Mouse (Mus musculus) kidney, adult 2 months (tissue): ENCODE results near the gene Gm5849. TPM values are rescaled to one million over a fixed set of nuclear protein-coding genes. Genes with fewer than 3 reads are reported as not detected.
"Not testable (repeated sequence)": the region's sequence is repeated elsewhere in the genome, so short reads cannot be mapped to it uniquely, and the experiment has no call there.

Source experiments
- DNase-seq: peaks from one replicate; pipeline ENCODE4 v3.0.0; 2021
- H3K27ac ChIP-seq: fragments of 200-500 bp; 2 replicates; pipeline ENCODE4 v1.5.1; 2012; ENCODE audit warnings: low read depth, low read length, control low read depth, inconsistent platforms; ENCODE audit not compliant: insufficient read depth
- H3K27me3 ChIP-seq: fragments of 200-500 bp; replicated peaks from 2 replicates; pipeline ENCODE4 v1.6.1; 2012; ENCODE audit warnings: mild to moderate bottlenecking, moderate library complexity, low read length, inconsistent platforms; ENCODE audit not compliant: control insufficient read depth, insufficient read depth
- H3K36me3 ChIP-seq: fragments of 200-500 bp; 2 replicates; pipeline ENCODE4 v1.6.1; 2012; ENCODE audit warnings: mild to moderate bottlenecking, moderate library complexity, low read length, inconsistent platforms; ENCODE audit not compliant: control insufficient read depth, insufficient read depth
- H3K4me1 ChIP-seq: fragments of 200-500 bp; 2 replicates; pipeline ENCODE4 v1.6.1; 2011; ENCODE audit warnings: low read length; ENCODE audit not compliant: control insufficient read depth, insufficient read depth
- H3K4me3 ChIP-seq: fragments of 200-500 bp; 2 replicates; pipeline ENCODE4 v1.5.1; 2011; ENCODE audit warnings: mild to moderate bottlenecking, low read depth, low read length, control low read depth; ENCODE audit not compliant: insufficient read depth
- CTCF ChIP-seq: fragments of 200-500 bp; conservative IDR thresholded peaks from 2 replicates; pipeline ENCODE4 v1.5.1; 2011; ENCODE audit warnings: low read depth, mild to moderate bottlenecking, control low read depth, low read length, moderate library complexity, mixed read lengths; ENCODE audit not compliant: insufficient read depth, insufficient read length
- POLR2A ChIP-seq: fragments of 200-500 bp; IDR thresholded peaks from one replicate; pipeline ENCODE4 v1.6.1; 2011; ENCODE audit warnings: low read depth, low read length, control low read depth
- WGBS: fragments of 180-500 bp; shearing (Covaris S2); methylation state at CpG from one replicate; pipeline ENCODE4 v1.1.7; 2018; 5-methylcytosine and 5-hydroxymethylcytosine counted together
- polyA plus RNA-seq: library from polyadenylated mRNA; depleted of rRNA; stranded (reverse); fragments of >200 nt; gene quantifications from 2 replicates; pipeline ENCODE4 v1.2.3, GENCODE M21; 2012; rRNA removed

Gene Gm5849
- polyA plus RNA-seq, result not detected in 2 replicates

GRCm38 (mm10) chr3:90777776-90778175 lies at the start of gene Gm5849:
Gene Gm5849 (minus strand): TSS chr3:90777876.
- H3K27me3 ChIP-seq, H3K4me3 ChIP-seq, H3K4me1 ChIP-seq, H3K27ac ChIP-seq, H3K36me3 ChIP-seq, DNase-seq: not testable (repeated sequence)
- WGBS, result 83% methylated on average over 1 of the region's 1 CpGs

GRCm38 (mm10) chr3:90749658-90750057 lies 28.0 kb downstream of the Gm5849 start:
- no peaks in the 10 kb centered on the region for H3K27me3 ChIP-seq
- no peak overlapping the region for H3K27ac ChIP-seq
- no peak for DNase-seq
- WGBS, result 91% methylated on average over 1 of the region's 1 CpGs
- TF ChIP-seq POLR2A (no peak), CTCF (no peak)
- no peaks in the 10 kb centered on the region for H3K4me1 ChIP-seq
- H3K36me3 ChIP-seq, result no peaks in the 10 kb centered on the region
- no peak overlapping the region for H3K4me3 ChIP-seq

DNA sequence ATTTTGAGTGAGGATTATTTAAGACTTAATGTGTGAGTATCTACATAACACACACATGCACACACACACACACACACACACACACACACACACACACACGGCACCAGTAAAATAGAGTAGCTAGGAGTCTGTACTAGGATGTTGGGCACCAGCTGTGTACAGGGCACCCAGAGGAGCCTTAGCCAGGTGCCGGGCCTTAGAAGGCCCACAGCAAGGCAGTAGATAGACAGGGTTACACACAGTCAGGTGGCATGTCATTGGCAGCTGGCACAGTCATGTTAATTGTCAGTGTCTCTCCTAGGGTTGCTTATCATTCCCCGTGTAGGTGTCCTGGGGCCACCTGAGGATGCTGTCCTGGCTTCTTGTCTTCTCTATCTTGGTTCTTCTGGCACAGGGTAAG lies 51.1 kb downstream of the Gm5849 start, which contains the start of gene Pglyrp4:
Gene Pglyrp4, plus strand, starts transcription at position 301 of the 400 bp plus-strand sequence.
- H3K4me3 ChIP-seq, result no peak within 1 kb of the TSS
- no peak for TF ChIP-seq CTCF
- no peak for TF ChIP-seq POLR2A
- DNase-seq, result no peak
- H3K27me3 ChIP-seq, result no peaks in the 10 kb centered on the region
- 85% methylated on average over 3 of the region's 3 CpGs for WGBS
- H3K27ac ChIP-seq, result no peak within 1 kb of the TSS
- no peaks in the 10 kb centered on the region for H3K4me1 ChIP-seq
- no peaks in the 10 kb centered on the region for H3K36me3 ChIP-seq

Other genes starting within 250 kb of the Gm5849 start
- gene S100a16, start 240.6 kb downstream of the Gm5849 start, polyA plus RNA-seq, result 124 and 140 TPM in 2 replicates
- 0.23 and 0.34 TPM in 2 replicates for gene S100a3, start 217.3 kb downstream of the Gm5849 start, polyA plus RNA-seq
- gene S100a2, start 187.6 kb downstream of the Gm5849 start, polyA plus RNA-seq, result not detected in 2 replicates
- not detected in 2 replicates for gene Gm42674, start 176.0 kb downstream of the Gm5849 start, polyA plus RNA-seq
- gene S100a4, start 174.1 kb downstream of the Gm5849 start, polyA plus RNA-seq, result 10.3 and 16.9 TPM in 2 replicates
- not detected in 2 replicates for gene S100a5, start 169.4 kb downstream of the Gm5849 start, polyA plus RNA-seq
- 95.8 and 129 TPM in 2 replicates for gene S100a6, start 165.0 kb downstream of the Gm5849 start, polyA plus RNA-seq
- gene S100a7a, start 123.9 kb downstream of the Gm5849 start, polyA plus RNA-seq, result 0.11 and 0.27 TPM in 2 replicates
- 0.26 and 1.2 TPM in 2 replicates for gene S100a8, start 108.9 kb downstream of the Gm5849 start, polyA plus RNA-seq
- 0.39 and 1.4 TPM in 2 replicates for gene S100a9, start 82.2 kb downstream of the Gm5849 start, polyA plus RNA-seq
- gene Pglyrp4, start 51.0 kb downstream of the Gm5849 start, polyA plus RNA-seq, result not detected in 2 replicates